Mouse (Mus musculus): ENCODE data around the gene Kcnj4. TPM values are rescaled to one million over a fixed set of nuclear protein-coding genes. Genes with fewer than 3 reads are reported as not detected.

Kcnj4 gene
- polyA plus RNA-seq, 1 experiment from 2014 or later = not detected

- WGBS (ENCODE audit: insufficient replicate concordance) = 66% methylated on average over 6 of the region's 6 CpGs
- no peaks in the 10 kb centered on the region for H3K36me3 ChIP-seq (replicated peaks)
- H3K4me2 ChIP-seq = no peak overlapping the region
- no peak overlapping the region for H3K27ac ChIP-seq (replicated peaks)
- H3K4me3 ChIP-seq (replicated peaks) = no peak overlapping the region
- no peak for ATAC-seq (ENCODE audit: insufficient read depth)
- H3K27me3 ChIP-seq = peaks cover 31% of the 10 kb centered on the region
- no peaks in the 10 kb centered on the region for H3K9me3 ChIP-seq (replicated peaks)
- H3K9ac ChIP-seq = no peak overlapping the region
- peaks cover 53% of the 10 kb centered on the region for H3K4me1 ChIP-seq (replicated peaks)
These were observed 66.7 kb downstream of the Kcnj4 start for GRCm38 (mm10) chr15:79438209-79438810.

GRCm38 (mm10) chr15:79437541-79438208 lies 67.4 kb downstream of the Kcnj4 start:
- no peak overlapping the region for H3K9ac ChIP-seq
- no peaks in the 10 kb centered on the region for H3K36me3 ChIP-seq (replicated peaks)
- ATAC-seq (ENCODE audit: insufficient read depth) = no peak
- no peaks in the 10 kb centered on the region for H3K9me3 ChIP-seq (replicated peaks)
- no peak overlapping the region for H3K4me3 ChIP-seq (replicated peaks)
- H3K4me1 ChIP-seq (replicated peaks) = peaks cover 59% of the 10 kb centered on the region
- H3K27ac ChIP-seq (replicated peaks) = no peak overlapping the region
- 61% methylated on average over 12 of the region's 12 CpGs for WGBS (ENCODE audit: insufficient replicate concordance)
- peaks cover 25% of the 10 kb centered on the region for H3K27me3 ChIP-seq
- no peak overlapping the region for H3K4me2 ChIP-seq

- WGBS (ENCODE audit: insufficient replicate concordance) = 58% methylated on average over 7 of the region's 7 CpGs
These were observed 68.5 kb downstream of the Kcnj4 start for GRCm38 (mm10) chr15:79436481-79436921.

GRCm38 (mm10) chr15:79435191-79435671 lies 69.8 kb downstream of the Kcnj4 start:
- no peaks in the 10 kb centered on the region for H3K9me3 ChIP-seq (replicated peaks)
- no peak overlapping the region for H3K9ac ChIP-seq
- peaks cover 57% of the 10 kb centered on the region for H3K4me1 ChIP-seq (replicated peaks)
- no peak for ATAC-seq (ENCODE audit: insufficient read depth)
- 0 out of 2 replicates have a peak, but pooled peaks cover 3% of the 10 kb centered on the region for H3K27me3 ChIP-seq
- 0 out of 2 replicates have a peak overlapping the region, but pooled peaks have one; percentile 19 for H3K27ac ChIP-seq (replicated peaks)
- no peak overlapping the region for H3K4me3 ChIP-seq (replicated peaks)
- 21% methylated on average over 7 of the region's 7 CpGs for WGBS (ENCODE audit: insufficient replicate concordance)
- H3K4me2 ChIP-seq = no peak overlapping the region
- peaks cover 3% of the 10 kb centered on the region; the same call in 1 of the 2 replicates for H3K36me3 ChIP-seq (replicated peaks)

More at GRCm38 (mm10) chr15:79436481-79436921, 68.5 kb downstream of the Kcnj4 start:
- Histone ChIP-seq H3K9ac (no peak overlapping the region), H3K27ac (replicated peaks) (no peak overlapping the region), H3K4me2 (no peak overlapping the region), H3K27me3 (peaks cover 13% of the 10 kb centered on the region), H3K4me3 (replicated peaks) (no peak overlapping the region), H3K4me1 (replicated peaks) (peaks cover 68% of the 10 kb centered on the region), H3K36me3 (replicated peaks) (no peaks in the 10 kb centered on the region), H3K9me3 (replicated peaks) (no peaks in the 10 kb centered on the region)
- ATAC-seq (ENCODE audit: insufficient read depth) = no peak

Small RNA genes lying within 50 kb of the gene (microRNA-seq; reads per million reads assigned to microRNA genes)
- not detected for gene Gm44302

Other genes starting within 250 kb of the Kcnj4 start
- 2.4 and 2.7 TPM in 2 replicates for gene Baiap2l2, start 219.7 kb downstream of the Kcnj4 start, polyA plus RNA-seq (2015; fragmentation: Nextera tagmentation; extraction: Ambion mirVana)
- gene Pla2g6, start 176.9 kb downstream of the Kcnj4 start, polyA plus RNA-seq (2015; fragmentation: Nextera tagmentation; extraction: Ambion mirVana) = 14.8 and 15.6 TPM in 2 replicates
- 2.1 and 2.6 TPM in 2 replicates for gene Maff, start 158.6 kb downstream of the Kcnj4 start, polyA plus RNA-seq (2015; fragmentation: Nextera tagmentation; extraction: Ambion mirVana)
- 11.6 and 11.7 TPM in 2 replicates for gene Tmem184b, start 101.7 kb downstream of the Kcnj4 start, polyA plus RNA-seq (2015; fragmentation: Nextera tagmentation; extraction: Ambion mirVana)
- 8.0 and 9.2 TPM in 2 replicates for gene Csnk1e, start 49.7 kb downstream of the Kcnj4 start, polyA plus RNA-seq (2015; fragmentation: Nextera tagmentation; extraction: Ambion mirVana)
- gene Kdelr3, start 11.2 kb upstream of the Kcnj4 start, polyA plus RNA-seq (2015; fragmentation: Nextera tagmentation; extraction: Ambion mirVana) = 4.5 and 5.3 TPM in 2 replicates
- gene Ddx17, start 41.5 kb upstream of the Kcnj4 start, polyA plus RNA-seq (2015; fragmentation: Nextera tagmentation; extraction: Ambion mirVana) = 11.6 and 12.8 TPM in 2 replicates
- 0.18 and 0.24 TPM in 2 replicates for gene Dmc1, start 99.9 kb upstream of the Kcnj4 start, polyA plus RNA-seq (2015; fragmentation: Nextera tagmentation; extraction: Ambion mirVana)
- 0.05 and 0.12 TPM in 2 replicates for gene Fam227a, start 153.7 kb upstream of the Kcnj4 start, polyA plus RNA-seq (2015; fragmentation: Nextera tagmentation; extraction: Ambion mirVana)
- gene Cby1, start 154.0 kb upstream of the Kcnj4 start, polyA plus RNA-seq (2015; fragmentation: Nextera tagmentation; extraction: Ambion mirVana) = 12.3 and 12.7 TPM in 2 replicates
- 124 and 134 TPM in 2 replicates for gene Tomm22, start 165.6 kb upstream of the Kcnj4 start, polyA plus RNA-seq (2015; fragmentation: Nextera tagmentation; extraction: Ambion mirVana)
- gene Josd1, start 182.7 kb upstream of the Kcnj4 start, polyA plus RNA-seq (2015; fragmentation: Nextera tagmentation; extraction: Ambion mirVana) = 20.1 and 22.3 TPM in 2 replicates
- 29.9 and 33.5 TPM in 2 replicates for gene Gtpbp1, start 185.6 kb upstream of the Kcnj4 start, polyA plus RNA-seq (2015; fragmentation: Nextera tagmentation; extraction: Ambion mirVana)
- gene Sun2, start 237.3 kb upstream of the Kcnj4 start, polyA plus RNA-seq (2015; fragmentation: Nextera tagmentation; extraction: Ambion mirVana) = 2.1 and 2.6 TPM in 2 replicates

Measured in liver, embryonic 15.5 days (tissue).